18 mouse cellular contexts compared by ENCODE assay signal in genomic region chr9:105835587-105835986, GRCm38 (mm10). TPM values are rescaled to one million over a fixed set of nuclear protein-coding genes. Genes with fewer than 3 reads are reported as not detected.
A peak's percentile ranks its signal among the peaks of the same experiment; 100 is the strongest.
DNase-seq lines count a peak whose midpoint lies in the region; ATAC-seq and TF ChIP-seq lines count a peak whose summit lies in the region.
"Had no signal": no experiment of that assay in that cellular context is flagged by ENCODE, and none has a peak within 500 bp of the region (broad histone marks: within the 10 kb centered on the region; RNA-seq: fewer than 3 reads in every experiment).

No protein-coding gene starts in this region.

- WGBS in heart, embryonic 13.5 days: 24% methylated on average over 7 of the region's 7 CpGs
- 63% methylated on average over 7 of the region's 7 CpGs for WGBS in limb, embryonic 14.5 days
- WGBS in midbrain, postnatal 0 days: 78% methylated on average over 7 of the region's 7 CpGs

- peak overlapping the region; percentile 67 for H3K9ac ChIP-seq in heart, embryonic 13.5 days
- H3K9ac ChIP-seq in limb, embryonic 14.5 days (ENCODE audit: low read depth, low read length, severe bottlenecking): no peak overlapping the region
- H3K9ac ChIP-seq in midbrain, postnatal 0 days (replicated peaks; ENCODE audit: low read length, poor library complexity, severe bottlenecking): no peak overlapping the region
- H3K9ac ChIP-seq: forebrain, postnatal 0 days; intestine, embryonic 15.5 days; neural tube, embryonic 15.5 days had no signal

- H3K9me3 ChIP-seq in heart, embryonic 13.5 days: no peaks in the 10 kb centered on the region
- no peaks in the 10 kb centered on the region for H3K9me3 ChIP-seq in limb, embryonic 14.5 days (ENCODE audit: control insufficient read depth, low read length)
- H3K9me3 ChIP-seq in midbrain, postnatal 0 days (ENCODE audit: low read length): no peaks in the 10 kb centered on the region
- H3K9me3 ChIP-seq: intestine, embryonic 15.5 days; neural tube, embryonic 15.5 days had no signal

- H3K27ac ChIP-seq in heart, embryonic 13.5 days (replicated peaks): peak overlapping the region; percentile 85
- H3K27ac ChIP-seq in limb, embryonic 14.5 days (replicated peaks; ENCODE audit: low read depth, low read length): peak overlapping the region; percentile 43
- H3K27ac ChIP-seq in midbrain, postnatal 0 days (ENCODE audit: low read depth, low read length): no peak overlapping the region
- H3K27ac ChIP-seq: intestine, embryonic 15.5 days; neural tube, embryonic 15.5 days had no signal

- ATAC-seq in heart, embryonic 13.5 days (ENCODE audit: extremely low read depth, insufficient number of reproducible peaks, low FRiP score, low TSS enrichment): peak; percentile 44; the same call in 1 of the 2 replicates
- ATAC-seq in limb, embryonic 14.5 days (ENCODE audit: low FRiP score, low read depth): peak; percentile 68
- ATAC-seq in midbrain, postnatal 0 days (ENCODE audit: low FRiP score): no peak
- ATAC-seq: forebrain, postnatal 0 days; intestine, embryonic 15.5 days; Patski had no signal

- H3K4me2 ChIP-seq in heart, embryonic 13.5 days: peak overlapping the region; percentile 56
- H3K4me2 ChIP-seq in limb, embryonic 14.5 days (replicated peaks; ENCODE audit: low read depth, low read length, severe bottlenecking): no peak overlapping the region
- H3K4me2 ChIP-seq in midbrain, postnatal 0 days (ENCODE audit: low read depth, low read length, poor library complexity, severe bottlenecking): no peak overlapping the region
- H3K4me2 ChIP-seq: intestine, embryonic 15.5 days; neural tube, embryonic 15.5 days had no signal

- no peak for TF ChIP-seq POLR2A in limb, embryonic 14.5 days (IDR thresholded peaks at IDR 0.05; ENCODE audit: borderline replicate concordance, extremely low read depth, insufficient read depth, insufficient read length)

- H3K4me3 ChIP-seq in heart, embryonic 13.5 days: peak overlapping the region; percentile 13; the same call in 1 of the 2 replicates
- H3K4me3 ChIP-seq in limb, embryonic 14.5 days (replicated peaks; ENCODE audit: low read length): no peak overlapping the region
- no peak overlapping the region for H3K4me3 ChIP-seq in midbrain, postnatal 0 days (ENCODE audit: low read depth, low read length)
- H3K4me3 ChIP-seq: intestine, embryonic 15.5 days; neural tube, embryonic 15.5 days had no signal

- no peaks in the 10 kb centered on the region for H3K36me3 ChIP-seq in heart, embryonic 13.5 days
- H3K36me3 ChIP-seq in limb, embryonic 14.5 days (ENCODE audit: control insufficient read depth, insufficient read depth, low read length): no peaks in the 10 kb centered on the region
- no peaks in the 10 kb centered on the region for H3K36me3 ChIP-seq in midbrain, postnatal 0 days (ENCODE audit: insufficient read depth, low read length)
- H3K36me3 ChIP-seq: intestine, embryonic 15.5 days; neural tube, embryonic 15.5 days had no signal

- H3K27me3 ChIP-seq in heart, embryonic 13.5 days (replicated peaks): no peaks in the 10 kb centered on the region
- H3K27me3 ChIP-seq in limb, embryonic 14.5 days (ENCODE audit: control insufficient read depth, insufficient read depth, low read length): no peaks in the 10 kb centered on the region
- no peaks in the 10 kb centered on the region for H3K27me3 ChIP-seq in midbrain, postnatal 0 days (ENCODE audit: insufficient read depth, low read length)
- H3K27me3 ChIP-seq: intestine, embryonic 15.5 days; neural tube, embryonic 15.5 days; Patski had no signal

- DNase-seq in kidney, postnatal 10 days: peak; percentile 12
- no peak for DNase-seq in kidney, postnatal 14 days
- DNase-seq in heart, adult 11 months: peak; percentile 98
- DNase-seq in limb, embryonic 14.5 days (ENCODE audit: low spot score): peak; percentile 46
- no peak for DNase-seq in midbrain, postnatal 0 days (ENCODE audit: low spot score)
- no peak for DNase-seq in urinary bladder, postnatal 25 days (ENCODE audit: low spot score)
- DNase-seq: adrenal gland, adult 2 months; forebrain, postnatal 0 days; left cerebral cortex, postnatal 4 days; lung, adult 18-20 months; right cerebral cortex, adult 18-20 months; thymus, postnatal 36 days had no signal

- no peak for TF ChIP-seq CTCF in midbrain, postnatal 0 days (IDR thresholded peaks at IDR 0.05)

- H3K4me1 ChIP-seq in heart, embryonic 13.5 days: peaks cover 26% of the 10 kb centered on the region
- H3K4me1 ChIP-seq in limb, embryonic 14.5 days (ENCODE audit: control insufficient read depth, insufficient read depth, low read length): peaks cover 3% of the 10 kb centered on the region; the same call in 1 of the 2 replicates
- no peaks in the 10 kb centered on the region for H3K4me1 ChIP-seq in midbrain, postnatal 0 days (ENCODE audit: insufficient read depth, low read length)
- H3K4me1 ChIP-seq: intestine, embryonic 15.5 days had no signal

RNA-seq across cellular contexts. Expression of gene Col6a6, which starts 7.6 kb away (rescaled TPM):
- 1.6 and 2.1 TPM in 2 replicates for polyA plus RNA-seq in heart, embryonic 13.5 days (2015; fragmentation: Nextera tagmentation; extraction: Ambion mirVana)
- polyA plus RNA-seq in limb, embryonic 14.5 days (2012; rRNA removed): 9.4 and 11.5 TPM in 2 replicates
- 7.0 and 7.2 TPM in 2 replicates for polyA plus RNA-seq in limb, embryonic 14.5 days (2014; fragmentation: Nextera tagmentation; extraction: Ambion mirVana)
- total RNA-seq in midbrain, postnatal 0 days (2014; rRNA removed): 0.28 and 0.49 TPM in 2 replicates
- polyA plus RNA-seq in midbrain, postnatal 0 days (2015; fragmentation: Nextera tagmentation; extraction: Ambion mirVana): 0.20 and 0.23 TPM in 2 replicates
- total RNA-seq: megakaryocyte progenitor cell, adult 5-6 weeks; monocyte, adult 5-6 weeks had no signal
- polyA plus RNA-seq: Patski had no signal

Comparison
In these comparisons a context has a peak if more than half of its experiments do, and no peak if none do; other contexts are left out.
1. DNase-seq: peak in kidney, postnatal 10 days (single experiment), heart, adult 11 months (single experiment) and limb, embryonic 14.5 days (single experiment); none in kidney, postnatal 14 days (single experiment), midbrain, postnatal 0 days (single experiment) and urinary bladder, postnatal 25 days (single experiment).